Comparison of ENCODE assay signal across 21 mouse cellular contexts in the genomic region with DNA sequence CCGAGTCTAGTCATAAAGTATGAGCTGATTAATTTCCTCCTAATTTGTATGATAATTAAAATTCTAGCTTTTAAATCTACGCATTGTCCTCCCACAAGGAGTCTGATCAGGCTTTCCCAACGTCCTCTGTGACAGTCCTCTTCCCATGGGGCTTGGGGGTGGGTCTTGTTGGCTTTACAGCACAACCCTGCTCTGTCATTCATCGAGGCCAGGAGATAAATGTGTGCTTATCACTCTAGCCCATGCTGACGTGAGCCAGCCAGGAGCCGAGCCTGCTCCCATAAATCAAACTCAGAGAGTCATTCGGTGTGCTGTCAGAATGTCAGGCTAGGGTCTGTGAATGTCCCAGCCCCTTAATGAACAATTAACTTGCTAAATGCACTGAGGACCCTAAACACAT.
DNase-seq lines count a peak whose midpoint lies in the region; ATAC-seq lines count a peak whose summit lies in the region.
"Had no signal": no experiment of that assay in that cellular context is flagged by ENCODE, and none has a peak within 500 bp of the region (broad histone marks: within the 10 kb centered on the region; RNA-seq: fewer than 3 reads in every experiment).

No protein-coding gene starts in this region.

- no peak for ATAC-seq in midbrain, embryonic 14.5 days (ENCODE audit: low FRiP score, low TSS enrichment)
- ATAC-seq in hindbrain, embryonic 11.5 days (ENCODE audit: low FRiP score), result peak; percentile 86
- peak; percentile 73 for ATAC-seq in hindbrain, embryonic 16.5 days
- ATAC-seq in granulocyte monocyte progenitor cell, adult 5-6 weeks (replicated peaks; ENCODE audit: poor library complexity, severe bottlenecking), result no peak

- 53% methylated on average over 7 of the region's 7 CpGs for WGBS in midbrain, embryonic 14.5 days
- WGBS in midbrain, embryonic 10.5 days, result 71% methylated on average over 7 of the region's 7 CpGs
- 46% methylated on average over 7 of the region's 7 CpGs for WGBS in hindbrain, embryonic 11.5 days
- 25% methylated on average over 7 of the region's 7 CpGs for WGBS in hindbrain, embryonic 16.5 days

- DNase-seq in midbrain, embryonic 14.5 days, result peak; percentile 24
- no peak for DNase-seq in midbrain, embryonic 10.5 days (ENCODE audit: low spot score)
- DNase-seq in hindbrain, embryonic 11.5 days (ENCODE audit: low spot score), result peak; percentile 41
- DNase-seq in thymus, postnatal 4 days, result no peak
- DNase-seq in left cerebral cortex, postnatal 36 days (ENCODE audit: low spot score in 2 of 2), result no peak
- DNase-seq: adrenal gland, postnatal 25 days; cerebellum, adult 18-20 months; cerebellum, postnatal 25 days; heart, adult 2 months; heart, postnatal 36 days; kidney, adult 2 months; liver, embryonic 13.5 days; lung, embryonic 14.5 days; lung, postnatal 36 days; right cerebral cortex, postnatal 4 days; thymus, adult 2 months had no signal

- H3K9ac ChIP-seq in midbrain, embryonic 14.5 days (replicated peaks; ENCODE audit: low read length), result no peak overlapping the region
- no peak overlapping the region for H3K9ac ChIP-seq in hindbrain, embryonic 11.5 days (ENCODE audit: low read depth, low read length)
- H3K9ac ChIP-seq in hindbrain, embryonic 16.5 days (ENCODE audit: low read depth, low read length), result no peak overlapping the region
- H3K9ac ChIP-seq: forebrain, embryonic 12.5 days; limb, embryonic 13.5 days; liver, embryonic 13.5 days; lung, embryonic 14.5 days had no signal

- H3K4me1 ChIP-seq in midbrain, embryonic 14.5 days (ENCODE audit: control insufficient read depth, insufficient read depth, low read length), result no peaks in the 10 kb centered on the region
- H3K4me1 ChIP-seq in midbrain, embryonic 10.5 days, result no peaks in the 10 kb centered on the region
- H3K4me1 ChIP-seq in hindbrain, embryonic 11.5 days (replicated peaks; ENCODE audit: control insufficient read depth, insufficient read depth, low read length), result no peaks in the 10 kb centered on the region
- no peaks in the 10 kb centered on the region for H3K4me1 ChIP-seq in hindbrain, embryonic 16.5 days (ENCODE audit: control insufficient read depth, insufficient read depth, low read depth, low read length)
- H3K4me1 ChIP-seq: forebrain, embryonic 12.5 days; limb, embryonic 13.5 days; liver, embryonic 13.5 days had no signal

- H3K36me3 ChIP-seq in midbrain, embryonic 14.5 days (ENCODE audit: control insufficient read depth, insufficient read depth, low read length), result no peaks in the 10 kb centered on the region
- H3K36me3 ChIP-seq in midbrain, embryonic 10.5 days, result no peaks in the 10 kb centered on the region
- H3K36me3 ChIP-seq in hindbrain, embryonic 11.5 days (ENCODE audit: control insufficient read depth, insufficient read depth, low read length), result no peaks in the 10 kb centered on the region
- H3K36me3 ChIP-seq in hindbrain, embryonic 16.5 days (ENCODE audit: control insufficient read depth, insufficient read depth, low read length), result no peaks in the 10 kb centered on the region
- H3K36me3 ChIP-seq: forebrain, embryonic 12.5 days; limb, embryonic 13.5 days; liver, embryonic 13.5 days had no signal

- no peak overlapping the region for H3K4me2 ChIP-seq in midbrain, embryonic 14.5 days (ENCODE audit: low read length)
- no peak overlapping the region for H3K4me2 ChIP-seq in hindbrain, embryonic 11.5 days (replicated peaks; ENCODE audit: low read depth, low read length)
- no peak overlapping the region for H3K4me2 ChIP-seq in hindbrain, embryonic 16.5 days (ENCODE audit: low read length)
- H3K4me2 ChIP-seq: forebrain, embryonic 12.5 days; limb, embryonic 13.5 days; liver, embryonic 13.5 days; lung, embryonic 14.5 days; midbrain, embryonic 11.5 days had no signal

- H3K27me3 ChIP-seq in midbrain, embryonic 14.5 days (ENCODE audit: control insufficient read depth, insufficient read depth, low read length), result no peaks in the 10 kb centered on the region
- no peaks in the 10 kb centered on the region for H3K27me3 ChIP-seq in midbrain, embryonic 10.5 days (ENCODE audit: low read depth, poor library complexity, severe bottlenecking)
- H3K27me3 ChIP-seq in hindbrain, embryonic 11.5 days (ENCODE audit: control insufficient read depth, insufficient read depth, low read length), result no peaks in the 10 kb centered on the region
- no peaks in the 10 kb centered on the region for H3K27me3 ChIP-seq in hindbrain, embryonic 16.5 days (replicated peaks; ENCODE audit: control insufficient read depth, insufficient read depth, low read length)
- H3K27me3 ChIP-seq: forebrain, embryonic 12.5 days; limb, embryonic 13.5 days; liver, embryonic 13.5 days had no signal

- no peak overlapping the region for H3K4me3 ChIP-seq in midbrain, embryonic 14.5 days (replicated peaks; ENCODE audit: low read depth, low read length)
- H3K4me3 ChIP-seq in midbrain, embryonic 10.5 days, result no peak overlapping the region
- no peak overlapping the region for H3K4me3 ChIP-seq in hindbrain, embryonic 11.5 days (ENCODE audit: low read depth, low read length)
- H3K4me3 ChIP-seq in hindbrain, embryonic 16.5 days (ENCODE audit: low read length), result no peak overlapping the region
- H3K4me3 ChIP-seq: forebrain, embryonic 12.5 days; heart, adult 2 months; limb, embryonic 13.5 days; liver, embryonic 13.5 days had no signal

- H3K9me3 ChIP-seq in midbrain, embryonic 14.5 days (ENCODE audit: control insufficient read depth, low read length), result no peaks in the 10 kb centered on the region
- no peaks in the 10 kb centered on the region for H3K9me3 ChIP-seq in midbrain, embryonic 10.5 days (replicated peaks)
- H3K9me3 ChIP-seq in hindbrain, embryonic 11.5 days (ENCODE audit: control insufficient read depth, low read length), result no peaks in the 10 kb centered on the region
- H3K9me3 ChIP-seq in hindbrain, embryonic 16.5 days (ENCODE audit: control insufficient read depth, low read length), result no peaks in the 10 kb centered on the region
- H3K9me3 ChIP-seq: forebrain, embryonic 12.5 days; limb, embryonic 13.5 days; liver, embryonic 13.5 days had no signal

- H3K27ac ChIP-seq in midbrain, embryonic 14.5 days (replicated peaks; ENCODE audit: low read depth, low read length), result no peak overlapping the region
- H3K27ac ChIP-seq in midbrain, embryonic 10.5 days (replicated peaks), result no peak overlapping the region
- no peak overlapping the region for H3K27ac ChIP-seq in hindbrain, embryonic 11.5 days (ENCODE audit: low read depth, low read length)
- H3K27ac ChIP-seq in hindbrain, embryonic 16.5 days (ENCODE audit: low read depth, low read length), result no peak overlapping the region
- H3K27ac ChIP-seq: forebrain, embryonic 12.5 days; heart, adult 2 months; limb, embryonic 13.5 days; liver, embryonic 13.5 days had no signal

- intact Hi-C loops in left cerebral cortex, postnatal 36 days (cut with DNase I), result no loop called here

Comparison
In these comparisons a context has a peak if more than half of its experiments do, and no peak if none do; other contexts are left out.
1. DNase-seq: peak in midbrain, embryonic 14.5 days (single experiment) and hindbrain, embryonic 11.5 days (single experiment); none in midbrain, embryonic 10.5 days (single experiment), thymus, postnatal 4 days (single experiment) and left cerebral cortex, postnatal 36 days (0 of 2).
2. ATAC-seq: peak in hindbrain, embryonic 11.5 days (single experiment) and hindbrain, embryonic 16.5 days (single experiment); none in midbrain, embryonic 14.5 days (single experiment) and granulocyte monocyte progenitor cell, adult 5-6 weeks (single experiment).